Mouse (Mus musculus): Measurements from ENCODE around the gene Mmp21.

Gene Mmp21

DNA sequence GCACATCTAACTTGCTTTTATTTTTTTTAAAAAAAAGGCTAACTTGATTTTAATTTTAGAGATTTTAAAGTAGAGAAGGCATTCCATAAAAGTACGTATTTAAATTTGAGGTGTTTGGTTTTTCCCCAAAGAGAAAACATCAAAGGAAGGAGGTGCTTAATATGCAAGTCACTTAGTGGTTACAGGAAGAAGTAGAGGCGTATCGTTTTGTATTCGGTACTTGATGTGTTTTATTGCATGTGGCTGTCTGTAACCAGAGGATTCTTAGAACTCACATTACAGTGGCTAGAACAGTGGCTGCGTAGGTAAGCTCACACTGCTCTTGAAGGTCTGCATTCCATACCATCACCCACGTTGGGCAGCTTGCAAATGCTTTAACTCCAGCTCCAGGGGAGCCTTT, 34.1 kb downstream of the Mmp21 start:
- no peak for DNase-seq

DNA sequence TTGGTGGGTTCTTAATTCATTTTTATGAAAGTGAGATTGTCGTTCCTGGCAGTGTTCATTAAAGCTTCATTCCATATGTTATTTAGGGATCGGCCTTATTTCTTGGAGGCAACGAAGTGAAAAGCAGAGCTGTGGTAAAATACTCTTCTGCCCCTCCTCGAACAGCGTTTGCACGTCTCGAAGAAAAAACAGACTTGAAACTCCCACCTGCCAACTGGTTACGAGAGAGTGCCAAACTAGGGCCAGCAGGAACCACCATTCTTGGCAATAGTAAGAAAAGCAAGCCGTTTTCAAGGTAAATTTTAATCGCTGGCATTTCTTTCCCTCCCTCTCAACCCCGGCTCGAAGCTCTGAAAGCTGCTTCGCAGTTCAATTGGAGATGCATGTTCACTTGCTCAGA, 41.0 kb downstream of the Mmp21 start:
- no peak for DNase-seq

DNA sequence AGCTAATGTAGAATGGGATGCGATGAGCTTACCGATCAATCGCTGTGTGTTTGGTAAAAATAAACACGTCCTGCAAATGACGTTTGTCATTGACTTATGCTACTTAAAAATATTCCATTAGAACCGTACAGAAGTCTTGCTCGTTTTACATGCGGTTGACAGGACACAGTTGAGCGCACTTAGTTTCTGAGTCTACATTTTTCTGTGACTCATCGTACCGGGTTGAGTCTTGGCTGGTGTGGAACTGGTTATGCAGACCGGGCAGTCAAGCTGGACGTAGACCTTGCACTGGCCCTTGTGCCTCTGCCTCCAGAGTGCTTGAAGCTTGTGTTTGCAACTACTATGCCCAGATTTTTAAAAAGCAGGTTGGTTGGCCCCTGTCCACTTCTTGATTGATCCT, 41.6 kb downstream of the Mmp21 start:
- peak; percentile 46 to 47 for DNase-seq

DNA sequence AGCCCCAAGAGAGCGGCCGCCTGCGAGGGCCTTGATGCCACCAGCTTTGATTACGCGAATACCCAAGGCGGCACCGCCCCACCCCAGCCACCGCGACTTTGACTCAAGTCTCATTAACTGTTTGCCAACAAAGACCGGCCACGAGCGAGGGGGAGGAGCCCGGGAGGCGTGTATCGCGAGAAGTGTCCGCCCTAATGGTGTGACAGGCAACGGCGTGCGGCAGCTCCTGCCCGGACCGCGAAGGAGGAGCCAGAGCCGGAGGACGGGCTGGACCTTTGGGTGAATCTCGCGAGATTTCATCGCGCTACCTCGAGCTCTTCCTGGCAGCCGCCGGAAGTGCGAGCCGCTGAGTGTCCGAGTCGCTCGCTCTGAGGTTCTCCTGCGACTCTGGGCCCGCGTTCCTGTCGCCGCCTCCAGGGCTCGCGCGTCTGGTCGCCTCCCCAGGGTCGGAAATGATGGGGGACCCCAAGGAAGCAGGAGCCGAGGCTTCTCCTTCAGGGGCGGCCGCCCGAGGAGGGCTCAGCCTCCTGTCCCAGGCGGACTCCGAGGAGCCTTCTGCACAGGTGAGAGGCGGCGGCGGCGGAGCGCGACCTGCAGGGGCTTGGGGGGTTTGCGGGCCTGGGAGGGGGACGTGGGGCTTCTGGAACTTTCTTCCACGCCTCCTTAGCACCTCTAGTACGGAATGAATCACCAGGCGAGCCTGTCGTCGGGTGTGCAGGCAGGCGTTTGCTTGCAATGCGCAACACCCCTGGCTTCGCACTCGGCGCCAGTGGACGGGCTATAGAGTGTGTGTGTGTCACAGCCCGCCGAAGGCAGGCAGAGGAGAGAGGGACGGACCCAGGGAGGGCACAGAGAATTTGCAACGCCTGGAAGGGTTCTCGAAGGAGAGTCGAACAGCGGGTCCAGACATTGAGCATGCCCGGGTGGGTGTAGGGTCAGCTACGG, 42.2 kb downstream of the Mmp21 start, which contains the start of gene Edrf1:
Gene Edrf1, plus strand, starts transcription at position 183 of the 945 bp plus-strand sequence.
- DNase-seq: peak; percentile 97 to 98

DNA sequence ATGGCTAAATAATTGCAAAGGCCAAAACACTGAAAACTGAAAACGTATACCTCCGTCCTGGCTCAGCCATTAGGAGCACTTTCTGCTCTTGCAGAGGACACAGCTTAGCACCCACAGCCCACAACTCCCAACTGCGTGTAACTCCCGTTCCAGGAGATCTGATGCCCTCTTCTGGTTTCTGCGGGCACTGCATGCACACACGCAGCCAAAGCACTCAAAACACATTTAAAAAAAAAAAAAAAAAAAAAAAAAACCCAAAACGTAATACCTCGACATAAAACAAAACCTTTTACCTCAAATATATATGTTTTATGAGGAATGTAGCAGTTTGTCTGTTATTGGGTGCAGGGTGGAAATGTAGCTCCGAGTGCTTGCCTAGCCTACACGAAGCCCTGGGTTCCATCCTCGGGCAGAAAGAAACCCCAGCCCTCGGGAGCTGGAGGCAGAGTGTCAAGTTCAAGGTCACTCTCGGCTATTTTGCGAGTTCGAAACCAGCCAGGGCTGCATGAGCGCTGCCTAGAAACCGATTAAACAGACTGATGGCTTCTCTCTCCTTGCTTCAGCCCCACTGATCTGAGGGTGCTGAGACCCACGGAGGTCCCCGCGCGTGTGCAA, 43.0 kb downstream of the Mmp21 start:
- DNase-seq: peak; percentile 88 to 91

DNA sequence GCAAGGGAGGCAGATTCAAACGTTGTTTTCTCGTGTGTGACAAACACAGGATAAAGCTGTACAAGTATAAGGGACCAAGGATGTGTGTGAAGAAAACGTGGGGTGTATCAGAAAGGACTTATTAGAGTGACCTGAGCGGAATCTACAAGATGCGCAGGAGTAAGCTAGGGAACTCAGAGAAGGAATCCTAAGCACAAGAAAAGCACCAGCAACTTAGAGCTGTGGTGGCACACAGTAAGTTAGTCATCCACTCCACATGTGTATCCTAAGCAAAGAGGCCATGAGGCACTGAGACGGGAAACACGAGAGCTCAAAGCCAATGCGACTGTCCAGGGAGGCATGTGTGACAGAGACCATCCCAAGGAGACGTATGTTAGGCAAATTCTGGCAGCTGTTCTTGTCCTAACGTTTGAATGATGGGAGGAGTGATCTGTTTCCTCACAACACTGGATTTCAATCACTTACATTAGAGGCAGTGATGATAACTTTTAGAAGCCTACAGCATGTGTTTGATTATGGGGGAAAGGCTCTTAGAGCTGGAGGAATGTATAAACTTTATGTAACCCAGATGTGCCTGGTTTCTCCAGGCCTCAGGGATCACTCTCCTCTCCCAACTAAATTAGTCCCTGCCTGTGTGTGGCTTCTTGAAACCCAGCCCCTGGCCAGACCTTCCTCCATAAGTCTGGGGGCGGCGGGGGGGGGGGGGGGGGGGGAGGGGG, 44.8 kb downstream of the Mmp21 start:
- no peak for DNase-seq

DNA sequence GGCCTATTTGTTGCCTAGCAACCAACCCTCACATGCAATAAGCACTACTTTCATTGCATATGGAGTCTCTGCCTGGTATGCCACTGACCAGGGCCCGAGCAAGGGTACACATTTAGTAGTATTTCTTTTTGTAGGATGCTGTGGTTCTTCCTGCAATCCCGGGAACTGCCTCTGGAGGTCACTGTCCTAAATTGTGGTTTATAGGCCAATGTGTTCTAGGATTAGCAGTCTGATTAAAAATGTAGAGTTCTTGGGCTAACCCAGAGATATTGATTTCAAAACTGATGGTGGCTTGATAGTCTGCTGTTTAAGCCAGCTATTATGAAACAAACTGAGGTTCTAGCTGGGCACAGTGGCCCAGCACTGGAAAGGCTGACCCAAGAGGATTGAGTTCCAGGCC, 47.4 kb downstream of the Mmp21 start:
- peak; percentile 71 to 76 for DNase-seq

DNA sequence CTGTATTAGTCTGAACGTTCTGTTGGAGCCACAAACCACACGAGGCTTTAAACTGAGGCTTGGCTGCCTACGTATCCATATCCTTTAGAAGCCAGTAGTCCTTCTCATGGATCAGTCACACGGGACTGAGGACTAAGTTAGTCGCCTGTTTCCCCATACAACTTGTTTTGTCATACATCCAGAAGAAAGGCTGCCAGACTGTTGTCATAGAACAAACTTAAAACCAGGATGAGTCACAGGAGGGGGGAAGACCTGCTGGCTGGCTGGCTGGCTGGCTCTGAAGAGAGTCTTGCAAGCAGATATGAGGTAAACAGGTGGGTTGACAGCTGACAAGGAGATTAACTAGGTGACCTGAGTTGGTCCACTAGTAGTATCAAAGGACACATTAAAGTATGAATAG, 49.0 kb downstream of the Mmp21 start:
- DNase-seq: no peak

DNA sequence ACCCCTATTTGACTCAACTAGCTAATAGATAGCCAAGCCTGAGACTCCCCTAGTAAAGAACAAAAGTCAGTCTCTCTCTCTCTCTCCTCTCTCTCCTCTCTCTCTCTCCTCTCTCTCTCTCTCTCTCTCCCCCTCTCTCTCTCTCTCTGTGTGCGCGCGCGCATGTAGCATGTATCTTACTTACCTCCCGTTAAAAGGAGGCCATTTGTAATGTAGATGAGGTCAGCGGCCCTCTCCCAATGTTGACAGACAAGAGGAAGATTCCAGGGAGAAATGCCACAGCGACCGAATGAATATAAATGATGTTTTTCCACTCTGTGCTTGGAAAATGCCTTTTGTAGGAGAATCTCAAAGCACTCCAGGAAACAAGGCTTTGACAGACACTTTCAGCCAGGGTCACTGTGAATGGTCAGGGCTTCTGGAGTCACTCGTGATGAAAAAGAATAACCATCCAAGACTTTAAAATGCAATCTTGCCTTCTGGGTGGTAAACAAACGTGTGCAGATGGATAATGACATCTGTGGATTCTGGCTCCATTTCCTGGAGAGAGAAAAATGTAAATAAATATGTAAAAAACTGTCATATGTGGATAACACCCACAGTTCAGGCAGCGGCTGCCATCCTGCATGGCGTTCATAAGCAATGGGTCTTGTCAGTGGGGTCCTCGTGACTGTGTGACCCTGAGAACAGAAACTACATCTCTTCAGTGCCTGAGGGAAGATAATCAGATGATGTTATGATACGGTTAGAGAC, 52.5 kb downstream of the Mmp21 start:
- no peak for DNase-seq

All from B cell, adult 2 months (primary cell).